20 mouse cellular contexts compared by ENCODE assay signal in the genomic region with DNA sequence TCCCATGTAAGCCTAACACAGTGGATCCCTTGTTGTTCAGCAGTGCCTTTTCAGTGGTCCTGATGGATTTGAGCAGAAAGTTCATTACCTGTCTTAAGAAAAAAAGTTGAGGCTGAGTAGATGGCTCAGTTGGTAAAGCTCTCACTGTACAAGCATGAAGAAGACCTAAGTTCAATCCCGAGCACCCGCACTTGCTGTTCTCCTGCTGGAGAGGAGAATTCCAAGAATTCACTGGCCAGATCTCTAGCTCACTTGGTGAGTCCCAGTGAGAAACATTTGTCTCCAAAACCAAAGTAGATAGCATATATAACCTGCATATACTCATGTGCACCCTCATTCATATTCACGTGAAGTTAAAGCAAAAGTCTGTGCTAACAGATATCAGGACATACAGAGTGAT. TPM values are rescaled to one million over a fixed set of nuclear protein-coding genes. Genes with fewer than 3 reads are reported as not detected.
DNase-seq lines count a peak whose midpoint lies in the region; ATAC-seq and TF ChIP-seq lines count a peak whose summit lies in the region.
"Had no signal": no experiment of that assay in that cellular context is flagged by ENCODE, and none has a peak within 500 bp of the region (broad histone marks: within the 10 kb centered on the region; RNA-seq: fewer than 3 reads in every experiment).

No protein-coding gene starts in this region.

- 92% methylated on average over 3 of the region's 3 CpGs for WGBS in embryonic facial prominence, embryonic 12.5 days
- 94% methylated on average over 3 of the region's 3 CpGs for WGBS in embryonic facial prominence, embryonic 10.5 days
- 50% methylated on average over 3 of the region's 3 CpGs for WGBS in heart, embryonic 13.5 days
- 62% methylated on average over 3 of the region's 3 CpGs for WGBS in heart, embryonic 12.5 days
- WGBS in embryonic facial prominence, embryonic 15.5 days: 86% methylated on average over 3 of the region's 3 CpGs

- H3K9me3 ChIP-seq in embryonic facial prominence, embryonic 12.5 days: no peaks in the 10 kb centered on the region
- H3K9me3 ChIP-seq in embryonic facial prominence, embryonic 10.5 days: no peaks in the 10 kb centered on the region
- H3K9me3 ChIP-seq in heart, embryonic 13.5 days: no peaks in the 10 kb centered on the region
- no peaks in the 10 kb centered on the region for H3K9me3 ChIP-seq in heart, embryonic 12.5 days (replicated peaks)
- H3K9me3 ChIP-seq in embryonic facial prominence, embryonic 15.5 days (replicated peaks): no peaks in the 10 kb centered on the region
- H3K9me3 ChIP-seq: forebrain, embryonic 15.5 days; G1E; hindbrain, embryonic 13.5 days had no signal

- ATAC-seq in embryonic facial prominence, embryonic 12.5 days (ENCODE audit: insufficient number of reproducible peaks, insufficient read depth, low FRiP score, low TSS enrichment): no peak
- no peak for ATAC-seq in heart, embryonic 13.5 days (ENCODE audit: extremely low read depth, insufficient number of reproducible peaks, low FRiP score, low TSS enrichment)
- ATAC-seq in heart, embryonic 12.5 days (ENCODE audit: insufficient number of reproducible peaks, low FRiP score): no peak
- ATAC-seq in embryonic facial prominence, embryonic 15.5 days (ENCODE audit: insufficient number of reproducible peaks, low FRiP score, low TSS enrichment, low read depth): no peak
- ATAC-seq: CD4-positive, CD25-positive, alpha-beta regulatory T cell, adult 4 months; forebrain, embryonic 15.5 days; intestine, embryonic 16.5 days had no signal

- no peak overlapping the region for H3K4me2 ChIP-seq in embryonic facial prominence, embryonic 12.5 days (replicated peaks)
- no peak overlapping the region for H3K4me2 ChIP-seq in heart, embryonic 13.5 days
- H3K4me2 ChIP-seq in heart, embryonic 12.5 days: no peak overlapping the region
- no peak overlapping the region for H3K4me2 ChIP-seq in embryonic facial prominence, embryonic 15.5 days (replicated peaks)
- H3K4me2 ChIP-seq: forebrain, embryonic 15.5 days; hindbrain, embryonic 13.5 days had no signal

- peaks cover 35% of the 10 kb centered on the region for H3K4me1 ChIP-seq in embryonic facial prominence, embryonic 12.5 days
- peaks cover 49% of the 10 kb centered on the region for H3K4me1 ChIP-seq in embryonic facial prominence, embryonic 10.5 days
- H3K4me1 ChIP-seq in heart, embryonic 13.5 days: peaks cover 85% of the 10 kb centered on the region
- H3K4me1 ChIP-seq in heart, embryonic 12.5 days (replicated peaks): peaks cover 75% of the 10 kb centered on the region
- peaks cover 30% of the 10 kb centered on the region for H3K4me1 ChIP-seq in embryonic facial prominence, embryonic 15.5 days

- no peak overlapping the region for H3K9ac ChIP-seq in embryonic facial prominence, embryonic 12.5 days
- no peak overlapping the region for H3K9ac ChIP-seq in heart, embryonic 13.5 days
- H3K9ac ChIP-seq in heart, embryonic 12.5 days: no peak overlapping the region
- no peak overlapping the region for H3K9ac ChIP-seq in embryonic facial prominence, embryonic 15.5 days
- H3K9ac ChIP-seq: forebrain, embryonic 15.5 days; hindbrain, embryonic 13.5 days had no signal

- no peak for TF ChIP-seq CTCF in layer of hippocampus, adult 2 months (conservative IDR thresholded peaks at IDR 0.05)

- peak overlapping the region; percentile 71 for H3K27ac ChIP-seq in embryonic facial prominence, embryonic 12.5 days
- H3K27ac ChIP-seq in embryonic facial prominence, embryonic 10.5 days (replicated peaks): no peak overlapping the region
- peak overlapping the region; percentile 56; the same call in 1 of the 2 replicates for H3K27ac ChIP-seq in heart, embryonic 13.5 days (replicated peaks)
- no peak overlapping the region for H3K27ac ChIP-seq in heart, embryonic 12.5 days (ENCODE audit: poor library complexity, severe bottlenecking)
- H3K27ac ChIP-seq in layer of hippocampus, adult 2 months: peak overlapping the region; percentile 20; the same call in 1 of the 2 replicates
- peak overlapping the region; percentile 51; the same call in 1 of the 2 replicates for H3K27ac ChIP-seq in embryonic facial prominence, embryonic 15.5 days (replicated peaks)
- H3K27ac ChIP-seq: forebrain, embryonic 15.5 days had no signal

- no peaks in the 10 kb centered on the region for H3K27me3 ChIP-seq in embryonic facial prominence, embryonic 12.5 days
- H3K27me3 ChIP-seq in embryonic facial prominence, embryonic 10.5 days (replicated peaks; ENCODE audit: low read depth, poor library complexity, severe bottlenecking): no peaks in the 10 kb centered on the region
- no peaks in the 10 kb centered on the region for H3K27me3 ChIP-seq in heart, embryonic 13.5 days (replicated peaks)
- H3K27me3 ChIP-seq in heart, embryonic 12.5 days (replicated peaks): no peaks in the 10 kb centered on the region
- H3K27me3 ChIP-seq in embryonic facial prominence, embryonic 15.5 days: no peaks in the 10 kb centered on the region
- H3K27me3 ChIP-seq: forebrain, embryonic 15.5 days; hindbrain, embryonic 13.5 days had no signal

- no peaks in the 10 kb centered on the region for H3K36me3 ChIP-seq in embryonic facial prominence, embryonic 12.5 days
- H3K36me3 ChIP-seq in embryonic facial prominence, embryonic 10.5 days (replicated peaks): no peaks in the 10 kb centered on the region
- H3K36me3 ChIP-seq in heart, embryonic 13.5 days: no peaks in the 10 kb centered on the region
- H3K36me3 ChIP-seq in heart, embryonic 12.5 days: no peaks in the 10 kb centered on the region
- no peaks in the 10 kb centered on the region for H3K36me3 ChIP-seq in embryonic facial prominence, embryonic 15.5 days
- H3K36me3 ChIP-seq: forebrain, embryonic 15.5 days; G1E; hindbrain, embryonic 13.5 days had no signal

- no peak for DNase-seq in embryonic facial prominence, embryonic 10.5 days (ENCODE audit: low spot score)
- no peak for DNase-seq in layer of hippocampus, adult 2 months (ENCODE audit: low spot score in 2 of 2)
- no peak for DNase-seq in layer of hippocampus, adult 9-11 months
- DNase-seq: adrenal gland, postnatal 10 days; B cell, adult 2 months; cerebellum, adult 11 months; cerebellum, adult 8-10 months; cerebellum, postnatal 14 days; embryo, embryonic 11 days; gastrocnemius, postnatal 10 days; heart, postnatal 36 days had no signal

- no peak overlapping the region for H3K4me3 ChIP-seq in embryonic facial prominence, embryonic 12.5 days
- no peak overlapping the region for H3K4me3 ChIP-seq in embryonic facial prominence, embryonic 10.5 days
- no peak overlapping the region for H3K4me3 ChIP-seq in heart, embryonic 13.5 days
- H3K4me3 ChIP-seq in heart, embryonic 12.5 days: no peak overlapping the region
- no peak overlapping the region for H3K4me3 ChIP-seq in layer of hippocampus, adult 2 months
- H3K4me3 ChIP-seq in embryonic facial prominence, embryonic 15.5 days (replicated peaks): no peak overlapping the region
- H3K4me3 ChIP-seq: forebrain, embryonic 15.5 days; hindbrain, embryonic 13.5 days had no signal

RNA-seq across cellular contexts. Expression of a gene that starts 8.7 kb away (rescaled TPM):
- 12.9 and 13.6 TPM in 2 replicates for polyA plus RNA-seq in embryonic facial prominence, embryonic 12.5 days (2016; fragmentation: Nextera tagmentation; extraction: Ambion mirVana)
- 7.3 and 8.0 TPM in 2 replicates for polyA plus RNA-seq in embryonic facial prominence, embryonic 10.5 days (2016; fragmentation: Nextera tagmentation; extraction: Ambion mirVana)
- 9.5 and 9.8 TPM in 2 replicates for polyA plus RNA-seq in heart, embryonic 13.5 days (2015; fragmentation: Nextera tagmentation; extraction: Ambion mirVana)
- 11.6 and 12.3 TPM in 2 replicates for polyA plus RNA-seq in heart, embryonic 12.5 days (2016; fragmentation: Nextera tagmentation; extraction: Ambion mirVana)
- 10 to 100 TPM; 26.1 to 34.6 TPM for total RNA-seq in layer of hippocampus, adult 2 months (2021)
- polyA plus RNA-seq in embryonic facial prominence, embryonic 15.5 days (2015; fragmentation: Nextera tagmentation; extraction: Ambion mirVana): 11.7 and 12.5 TPM in 2 replicates

RNA-seq across cellular contexts. Expression of a gene that starts 59.7 kb away (rescaled TPM):
- polyA plus RNA-seq in embryonic facial prominence, embryonic 12.5 days (2016; fragmentation: Nextera tagmentation; extraction: Ambion mirVana): 7.7 and 8.1 TPM in 2 replicates
- polyA plus RNA-seq in embryonic facial prominence, embryonic 10.5 days (2016; fragmentation: Nextera tagmentation; extraction: Ambion mirVana): 5.9 and 6.3 TPM in 2 replicates
- polyA plus RNA-seq in heart, embryonic 13.5 days (2015; fragmentation: Nextera tagmentation; extraction: Ambion mirVana): 6.3 and 7.0 TPM in 2 replicates
- polyA plus RNA-seq in heart, embryonic 12.5 days (2016; fragmentation: Nextera tagmentation; extraction: Ambion mirVana): 8.5 and 9.5 TPM in 2 replicates
- 10 to 100 TPM; 14.1 to 17.9 TPM for total RNA-seq in layer of hippocampus, adult 2 months (2021)
- polyA plus RNA-seq in embryonic facial prominence, embryonic 15.5 days (2015; fragmentation: Nextera tagmentation; extraction: Ambion mirVana): 7.1 and 8.3 TPM in 2 replicates

Comparison
In these comparisons a context has a peak if more than half of its experiments do, and no peak if none do; other contexts are left out.
1. H3K27ac ChIP-seq: peak in embryonic facial prominence, embryonic 12.5 days (single experiment), heart, embryonic 13.5 days (single experiment), layer of hippocampus, adult 2 months (single experiment) and embryonic facial prominence, embryonic 15.5 days (single experiment); none in embryonic facial prominence, embryonic 10.5 days (single experiment) and heart, embryonic 12.5 days (single experiment).